Mouse (Mus musculus): ENCODE data around the gene BC017158. TPM values are rescaled to one million over a fixed set of nuclear protein-coding genes. Genes with fewer than 3 reads are reported as not detected.
A peak's percentile ranks its signal among the peaks of the same experiment; 100 is the strongest.
"Not testable (repeated sequence)": the region's sequence is repeated elsewhere in the genome, so short reads cannot be mapped to it uniquely, and the experiment has no call there.

BC017158 gene
- polyA plus RNA-seq (2016; fragmentation: Nextera tagmentation; extraction: Ambion mirVana) = 20.3 and 25.1 TPM in 2 replicates

DNA sequence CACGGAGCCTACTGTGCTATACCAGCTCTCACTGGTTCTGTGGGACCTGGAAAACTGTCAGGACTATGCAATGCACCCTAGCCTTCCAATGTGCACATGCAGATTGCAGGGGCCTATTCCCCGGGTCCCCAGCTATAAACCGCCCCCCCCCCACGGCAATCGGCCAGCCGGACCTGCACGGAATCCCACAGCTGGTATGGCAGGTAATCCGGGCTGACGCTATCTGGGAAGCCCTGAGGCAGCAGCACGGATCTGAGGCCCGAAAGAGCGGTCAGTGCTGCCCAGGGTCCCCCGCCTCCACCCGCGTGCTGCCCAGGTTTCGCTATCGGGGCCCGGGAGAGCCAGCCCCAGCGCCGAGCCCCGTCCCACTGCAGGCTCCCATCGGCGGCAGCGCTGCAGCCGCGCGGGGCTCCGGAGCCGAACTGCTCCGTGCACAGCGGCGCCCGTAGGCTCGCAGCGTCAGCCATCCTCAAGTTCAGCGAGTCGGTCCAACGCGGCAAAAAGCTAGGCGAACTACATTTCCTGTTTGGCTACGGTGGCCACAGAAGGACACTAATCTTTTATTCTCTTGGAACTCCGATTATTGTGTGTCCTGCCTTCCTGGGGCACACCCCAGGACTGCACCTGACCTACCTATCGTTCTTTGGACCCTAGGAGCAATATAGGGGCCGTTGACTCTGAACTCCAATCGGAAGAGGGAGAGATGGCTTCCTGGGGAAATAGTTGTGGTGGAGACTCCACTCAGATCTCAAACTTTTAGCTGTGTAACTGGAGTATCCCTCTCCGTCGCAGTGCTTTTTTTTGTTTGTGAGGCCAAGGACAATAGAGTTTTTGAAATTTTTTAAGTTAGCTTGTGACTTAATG, at the start of gene BC017158:
Gene BC017158 (minus strand): TSS at position 554 of the 864 bp plus-strand sequence.
- Histone ChIP-seq H3K9me3 (no peaks in the 10 kb centered on the region), H3K27me3 (ENCODE audit: insufficient read depth, poor library complexity, severe bottlenecking) (no peaks in the 10 kb centered on the region), H3K27ac (peak within 1 kb of the TSS; percentile 96), H3K36me3 (0 out of 2 replicates have a peak, but pooled peaks cover 8% of the 10 kb centered on the region), H3K4me1 (peaks cover 17% of the 10 kb centered on the region), H3K4me3 (peak within 1 kb of the TSS; percentile 96)
- peak; percentile 87 for DNase-seq (ENCODE audit: low spot score)
- 3% methylated on average over 47 of the region's 47 CpGs for WGBS

DNA sequence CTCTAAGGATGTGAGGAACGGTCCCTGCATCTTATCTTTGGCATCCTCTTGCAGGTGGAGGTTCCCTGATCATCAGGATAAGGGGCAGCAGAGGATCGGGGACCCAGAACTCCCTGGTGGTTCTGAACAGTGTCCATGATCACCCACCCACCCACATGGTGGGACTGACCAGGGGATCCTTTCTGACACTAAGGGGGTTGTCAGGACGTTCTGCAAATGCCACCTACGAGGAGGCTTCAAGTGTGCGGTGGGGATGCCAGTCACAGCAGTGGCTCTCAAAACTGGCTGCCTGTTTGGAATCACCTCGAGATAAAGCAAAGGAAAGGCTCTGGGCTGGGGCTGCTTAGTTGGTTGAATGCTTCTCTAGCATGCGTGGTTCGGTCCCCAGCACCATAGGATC, 49.0 kb upstream of the BC017158 start:
- WGBS = 67% methylated on average over 8 of the region's 8 CpGs
- no peak overlapping the region for H3K27ac ChIP-seq
- no peaks in the 10 kb centered on the region for H3K36me3 ChIP-seq
- H3K4me1 ChIP-seq = peaks cover 11% of the 10 kb centered on the region; the same call in 1 of the 2 replicates
- H3K4me3 ChIP-seq = no peak overlapping the region
- H3K27me3 ChIP-seq (ENCODE audit: insufficient read depth, poor library complexity, severe bottlenecking) = no peaks in the 10 kb centered on the region
- no peaks in the 10 kb centered on the region for H3K9me3 ChIP-seq
- peak; percentile 70 for DNase-seq (ENCODE audit: low spot score)

DNA sequence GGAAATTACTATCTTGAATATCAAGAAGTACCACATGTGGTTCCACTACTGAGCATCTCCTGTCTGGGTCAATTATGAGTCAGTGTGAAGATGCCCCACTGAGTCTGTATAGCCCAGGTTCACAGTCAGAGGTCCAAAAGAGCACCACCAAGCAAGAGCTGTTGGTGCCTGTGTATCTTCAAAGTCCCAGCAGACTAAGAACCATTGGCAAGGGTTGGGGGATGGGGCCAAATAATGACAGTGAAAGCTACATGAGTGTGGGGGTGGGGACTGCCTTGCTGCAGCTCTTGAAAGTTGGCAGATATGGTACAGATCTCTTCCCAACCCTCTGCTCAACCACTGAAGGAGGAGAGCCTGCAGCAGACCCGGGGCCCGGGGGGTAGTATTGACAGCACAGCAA, 48.6 kb upstream of the BC017158 start:
- Histone ChIP-seq H3K9me3 (no peaks in the 10 kb centered on the region), H3K4me1 (peaks cover 11% of the 10 kb centered on the region; the same call in 1 of the 2 replicates), H3K4me3 (no peak overlapping the region), H3K36me3 (no peaks in the 10 kb centered on the region), H3K27ac (no peak overlapping the region), H3K27me3 (ENCODE audit: insufficient read depth, poor library complexity, severe bottlenecking) (no peaks in the 10 kb centered on the region)
- WGBS = 56% methylated on average over 2 of the region's 2 CpGs
- DNase-seq (ENCODE audit: low spot score) = peak; percentile 69

DNA sequence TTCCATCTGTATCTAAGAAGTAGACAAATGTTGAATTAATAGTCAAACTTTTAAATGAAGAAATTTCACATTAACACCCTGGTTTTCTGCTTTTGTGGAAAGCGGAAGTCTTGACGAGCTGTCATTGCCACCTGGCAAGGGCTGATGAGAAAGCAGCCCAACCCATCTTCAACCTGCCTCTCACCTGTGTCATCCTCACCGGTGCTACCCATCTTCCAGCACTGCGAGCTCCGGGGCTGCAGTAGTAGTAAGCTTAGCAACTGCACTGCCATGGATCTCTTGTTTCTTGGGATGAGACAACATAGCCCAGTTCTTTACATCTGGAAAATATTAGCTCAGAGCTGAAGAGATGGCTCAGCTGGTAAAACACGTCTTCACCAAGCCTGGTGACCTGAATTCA, 47.7 kb upstream of the BC017158 start:
- Histone ChIP-seq H3K9me3 (no peaks in the 10 kb centered on the region), H3K36me3 (no peaks in the 10 kb centered on the region)
- DNase-seq (ENCODE audit: low spot score) = peak; percentile 30

DNA sequence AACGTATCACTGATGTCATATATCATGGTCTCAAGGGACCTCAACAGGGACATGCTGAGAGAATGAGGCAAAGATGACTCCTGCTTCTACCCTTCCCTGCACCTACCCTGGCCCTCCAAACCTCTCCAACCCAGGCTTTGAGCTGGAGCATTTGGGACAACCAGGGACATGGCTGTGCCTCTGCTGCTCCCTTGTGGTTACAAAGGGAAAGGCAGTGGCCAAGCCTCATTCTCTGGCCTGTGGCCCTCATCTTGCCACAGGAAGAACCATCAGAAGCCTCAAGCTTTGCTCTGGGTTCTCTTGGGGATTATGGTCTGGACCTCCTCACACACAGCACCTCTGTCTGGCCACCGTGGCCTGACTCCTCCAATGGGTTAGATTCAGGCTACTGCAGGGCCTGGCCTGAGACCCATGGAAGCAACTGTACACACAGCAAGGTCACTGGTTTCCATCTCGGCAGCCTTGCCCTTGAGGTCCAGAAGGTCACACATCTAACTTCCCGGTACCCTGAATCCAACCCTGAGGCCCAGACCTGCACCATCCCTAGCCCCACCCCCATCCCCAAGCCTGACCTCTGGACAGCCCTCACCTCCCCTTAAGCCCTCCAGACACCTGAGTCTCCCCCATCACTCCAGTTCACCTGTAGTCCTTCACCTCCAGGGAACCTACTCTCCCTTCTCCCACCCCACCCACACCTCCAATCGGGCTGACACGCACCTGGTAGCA, 47.1 kb upstream of the BC017158 start:
- H3K4me1 ChIP-seq = peaks cover 11% of the 10 kb centered on the region; the same call in 1 of the 2 replicates
- no peaks in the 10 kb centered on the region for H3K9me3 ChIP-seq
- WGBS = 50% methylated on average over 6 of the region's 6 CpGs
- H3K27ac ChIP-seq = no peak overlapping the region
- H3K36me3 ChIP-seq = no peaks in the 10 kb centered on the region
- no peak overlapping the region for H3K4me3 ChIP-seq
- no peaks in the 10 kb centered on the region for H3K27me3 ChIP-seq (ENCODE audit: insufficient read depth, poor library complexity, severe bottlenecking)
- DNase-seq (ENCODE audit: low spot score) = peak; percentile 88

More for the DNA sequence above, 47.7 kb upstream of the BC017158 start:
- H3K27me3 ChIP-seq (ENCODE audit: insufficient read depth, poor library complexity, severe bottlenecking) = no peaks in the 10 kb centered on the region
- H3K27ac ChIP-seq = no peak overlapping the region
- H3K4me3 ChIP-seq = no peak overlapping the region
- 77% methylated on average over 6 of the region's 6 CpGs for WGBS
- H3K4me1 ChIP-seq = peaks cover 11% of the 10 kb centered on the region; the same call in 1 of the 2 replicates

- peaks cover 11% of the 10 kb centered on the region; the same call in 1 of the 2 replicates for H3K4me1 ChIP-seq
- no peak for DNase-seq (ENCODE audit: low spot score)
- H3K9me3 ChIP-seq = no peaks in the 10 kb centered on the region
Observed at GRCm38 (mm10) chr7:128344488-128344887, 46.5 kb upstream of the BC017158 start.

DNA sequence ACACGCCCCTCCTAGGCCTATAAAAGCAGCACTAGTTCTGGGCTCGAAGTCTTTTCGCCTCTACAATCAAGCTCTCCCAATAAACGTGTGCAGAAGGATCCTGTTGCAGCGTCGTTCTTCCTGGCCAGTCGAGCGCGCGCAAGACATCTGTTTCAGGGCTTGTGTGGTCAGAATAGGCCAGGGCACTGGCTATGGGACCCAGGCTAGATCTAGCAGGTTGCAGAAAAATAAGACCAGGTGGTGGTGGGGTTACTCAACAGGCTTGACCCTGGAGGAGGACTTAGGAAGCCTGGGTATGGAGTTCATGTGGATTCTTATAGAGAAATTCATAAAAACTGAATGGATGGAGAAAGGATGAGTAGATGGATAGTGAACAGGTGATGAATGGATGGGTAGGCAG, 44.7 kb upstream of the BC017158 start:
- WGBS = 86% methylated on average over 9 of the region's 10 CpGs
- DNase-seq (ENCODE audit: low spot score) = peak; percentile 54

More at GRCm38 (mm10) chr7:128344488-128344887, 46.5 kb upstream of the BC017158 start:
- H3K36me3 ChIP-seq = no peaks in the 10 kb centered on the region
- no peak overlapping the region for H3K4me3 ChIP-seq
- no peak overlapping the region for H3K27ac ChIP-seq
- 82% methylated on average over 7 of the region's 7 CpGs for WGBS
- H3K27me3 ChIP-seq (ENCODE audit: insufficient read depth, poor library complexity, severe bottlenecking) = no peaks in the 10 kb centered on the region

DNA sequence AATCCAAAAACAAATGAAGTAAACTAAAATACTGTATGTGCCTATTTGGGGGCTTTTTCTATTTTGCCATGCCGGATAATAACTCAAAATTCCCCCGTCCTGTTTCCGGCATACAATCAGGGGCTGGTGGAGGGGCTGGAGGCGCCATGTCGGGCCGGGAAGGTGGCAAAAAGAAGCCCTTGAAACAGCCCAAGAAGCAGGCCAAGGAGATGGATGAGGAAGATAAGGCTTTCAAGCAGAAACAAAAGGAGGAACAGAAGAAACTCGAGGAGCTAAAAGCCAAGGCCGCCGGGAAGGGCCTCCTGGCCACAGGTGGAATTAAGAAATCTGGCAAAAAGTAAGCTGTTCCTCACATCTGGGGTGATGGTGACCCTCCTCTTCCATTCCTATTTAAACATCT, 42.4 kb upstream of the BC017158 start:
- not testable (repeated sequence) for H3K36me3 ChIP-seq; H3K27me3 ChIP-seq (ENCODE audit: insufficient read depth, poor library complexity, severe bottlenecking); H3K27ac ChIP-seq; H3K4me3 ChIP-seq; H3K4me1 ChIP-seq; H3K9me3 ChIP-seq
- 73% methylated on average over 9 of the region's 9 CpGs for WGBS
- DNase-seq (ENCODE audit: low spot score) = peak; percentile 52

More for the DNA sequence above, 44.7 kb upstream of the BC017158 start:
- not testable (repeated sequence) for H3K9me3 ChIP-seq; H3K27me3 ChIP-seq (ENCODE audit: insufficient read depth, poor library complexity, severe bottlenecking); H3K4me1 ChIP-seq; H3K4me3 ChIP-seq; H3K27ac ChIP-seq; H3K36me3 ChIP-seq

GRCm38 (mm10) chr7:128332896-128333295, 34.9 kb upstream of the BC017158 start:
- DNase-seq (ENCODE audit: low spot score) = peak; percentile 71
- WGBS = 69% methylated on average over 1 of the region's 1 CpGs

GRCm38 (mm10) chr7:128330981-128331380, 33.0 kb upstream of the BC017158 start:
- H3K9me3 ChIP-seq = no peaks in the 10 kb centered on the region
- DNase-seq (ENCODE audit: low spot score) = peak; percentile 58
- no peak overlapping the region for H3K4me3 ChIP-seq
- no peaks in the 10 kb centered on the region for H3K4me1 ChIP-seq
- 68% methylated on average over 9 of the region's 9 CpGs for WGBS
- H3K27ac ChIP-seq = no peak overlapping the region
- H3K27me3 ChIP-seq (ENCODE audit: insufficient read depth, poor library complexity, severe bottlenecking) = no peaks in the 10 kb centered on the region
- no peaks in the 10 kb centered on the region for H3K36me3 ChIP-seq

More at GRCm38 (mm10) chr7:128332896-128333295, 34.9 kb upstream of the BC017158 start:
- H3K9me3 ChIP-seq = no peaks in the 10 kb centered on the region
- no peaks in the 10 kb centered on the region for H3K4me1 ChIP-seq
- H3K27ac ChIP-seq = no peak overlapping the region
- no peaks in the 10 kb centered on the region for H3K27me3 ChIP-seq (ENCODE audit: insufficient read depth, poor library complexity, severe bottlenecking)
- H3K4me3 ChIP-seq = no peak overlapping the region
- no peaks in the 10 kb centered on the region for H3K36me3 ChIP-seq

- Histone ChIP-seq H3K9me3 (no peaks in the 10 kb centered on the region), H3K27me3 (ENCODE audit: insufficient read depth, poor library complexity, severe bottlenecking) (no peaks in the 10 kb centered on the region), H3K4me3 (no peak overlapping the region), H3K27ac (no peak overlapping the region), H3K36me3 (no peaks in the 10 kb centered on the region), H3K4me1 (peaks cover 12% of the 10 kb centered on the region)
- 95% methylated on average over 1 of the region's 1 CpGs for WGBS
- DNase-seq (ENCODE audit: low spot score) = peak; percentile 53
Observed at GRCm38 (mm10) chr7:128324977-128325376, 27.0 kb upstream of the BC017158 start.

DNA sequence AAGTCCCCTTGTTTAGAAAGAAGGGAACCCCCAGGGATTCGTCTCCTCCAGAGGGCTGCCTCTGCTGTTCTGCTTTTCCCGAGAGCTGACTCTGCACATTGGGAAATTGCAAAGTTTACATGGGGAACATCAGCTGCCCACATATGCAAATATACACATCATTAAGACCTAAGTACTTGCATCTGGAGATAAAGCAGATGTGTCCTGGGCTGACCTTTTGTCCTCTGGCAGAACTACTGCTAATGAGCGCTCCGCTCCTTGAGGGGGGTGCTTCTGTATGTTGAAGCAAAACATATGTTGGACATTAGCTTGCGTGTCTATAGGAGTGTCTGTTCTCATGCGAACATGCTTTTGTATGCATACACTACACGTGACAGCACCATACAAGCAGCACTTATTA, 23.3 kb upstream of the BC017158 start:
- H3K27ac ChIP-seq = no peak overlapping the region
- peaks cover 23% of the 10 kb centered on the region for H3K4me1 ChIP-seq
- WGBS = 79% methylated on average over 7 of the region's 7 CpGs
- no peaks in the 10 kb centered on the region for H3K27me3 ChIP-seq (ENCODE audit: insufficient read depth, poor library complexity, severe bottlenecking)
- peak; percentile 53 for DNase-seq (ENCODE audit: low spot score)
- no peak overlapping the region for H3K4me3 ChIP-seq
- H3K9me3 ChIP-seq = no peaks in the 10 kb centered on the region
- no peaks in the 10 kb centered on the region for H3K36me3 ChIP-seq

Measured in heart, embryonic 10.5 days (tissue).